Mouse (Mus musculus) thymus, postnatal 10 days (tissue): ENCODE measurements around the gene Capn7.

Source experiments
- DNase-seq, 2 experiments: peaks; one replicate each; pipeline ENCODE4 v3.0.0; 2021; ENCODE audit warnings: low spot score in 2 of 2

Gene Capn7

DNA sequence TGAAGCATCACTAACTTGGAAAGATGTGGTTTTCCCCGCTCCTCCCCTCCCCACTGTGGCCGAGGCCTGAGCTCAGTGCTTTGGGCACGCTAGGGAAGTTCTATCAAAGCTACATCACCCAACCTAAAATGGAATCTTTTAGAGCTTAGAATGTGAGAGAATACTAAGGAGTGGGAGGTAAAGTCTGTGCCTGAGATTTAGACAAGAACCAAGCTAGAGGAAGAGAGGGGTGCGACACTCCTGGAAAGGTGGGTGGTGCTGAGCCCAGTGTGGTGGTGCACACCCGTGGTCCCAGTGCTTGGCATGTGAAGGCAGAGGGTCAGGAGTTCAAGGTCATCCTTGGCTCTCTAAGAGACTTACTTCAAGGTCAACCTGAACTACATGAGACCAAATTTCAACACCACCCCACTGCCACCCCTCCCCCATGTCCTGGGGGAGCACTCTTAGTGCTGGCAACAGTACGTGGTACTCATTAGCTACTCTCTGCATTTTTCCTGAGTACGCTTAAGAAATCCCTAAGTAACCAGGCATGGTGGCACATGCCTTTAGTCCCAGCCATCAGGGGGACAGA is 59.3 kb downstream of the Capn7 start:
- no peak for DNase-seq

DNA sequence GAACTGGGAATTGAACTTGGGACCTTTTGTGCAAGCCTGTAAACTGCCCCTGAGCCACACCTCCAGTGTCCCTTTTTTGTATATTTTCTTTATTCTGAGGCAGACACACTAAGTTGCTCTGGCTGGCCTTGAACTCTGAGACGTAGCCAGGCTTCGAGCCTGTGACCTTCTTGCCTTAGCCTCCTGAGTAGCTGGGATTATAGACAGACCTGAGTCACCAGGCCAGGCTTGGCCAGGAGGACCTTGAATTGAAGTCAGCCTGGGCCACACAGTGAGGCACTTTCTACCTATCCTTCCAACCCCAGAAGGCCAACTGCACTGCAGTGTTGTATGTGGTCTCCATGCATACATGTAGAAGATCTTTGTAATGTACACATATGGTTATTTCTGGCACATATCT is 60.0 kb downstream of the Capn7 start:
- DNase-seq: no peak

DNA sequence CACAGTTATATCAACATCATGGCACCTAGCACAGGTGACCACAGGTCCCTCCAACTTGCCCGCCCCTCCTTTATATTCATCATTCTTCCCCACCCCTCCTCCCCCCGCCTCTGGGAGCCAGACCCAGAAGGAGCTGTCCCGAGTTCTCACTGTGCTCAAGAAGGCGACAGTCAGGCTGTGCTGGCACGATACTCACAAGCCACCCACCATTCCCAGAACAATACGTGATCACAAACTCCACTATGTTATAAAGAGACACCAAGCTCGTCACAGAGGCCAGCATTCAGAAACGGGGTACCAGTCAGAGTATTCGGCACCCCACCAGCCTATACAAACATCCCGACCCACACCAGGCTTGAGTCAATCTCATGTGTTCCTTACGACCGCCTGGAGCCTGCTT is 60.9 kb downstream of the Capn7 start:
- no peak for DNase-seq

DNA sequence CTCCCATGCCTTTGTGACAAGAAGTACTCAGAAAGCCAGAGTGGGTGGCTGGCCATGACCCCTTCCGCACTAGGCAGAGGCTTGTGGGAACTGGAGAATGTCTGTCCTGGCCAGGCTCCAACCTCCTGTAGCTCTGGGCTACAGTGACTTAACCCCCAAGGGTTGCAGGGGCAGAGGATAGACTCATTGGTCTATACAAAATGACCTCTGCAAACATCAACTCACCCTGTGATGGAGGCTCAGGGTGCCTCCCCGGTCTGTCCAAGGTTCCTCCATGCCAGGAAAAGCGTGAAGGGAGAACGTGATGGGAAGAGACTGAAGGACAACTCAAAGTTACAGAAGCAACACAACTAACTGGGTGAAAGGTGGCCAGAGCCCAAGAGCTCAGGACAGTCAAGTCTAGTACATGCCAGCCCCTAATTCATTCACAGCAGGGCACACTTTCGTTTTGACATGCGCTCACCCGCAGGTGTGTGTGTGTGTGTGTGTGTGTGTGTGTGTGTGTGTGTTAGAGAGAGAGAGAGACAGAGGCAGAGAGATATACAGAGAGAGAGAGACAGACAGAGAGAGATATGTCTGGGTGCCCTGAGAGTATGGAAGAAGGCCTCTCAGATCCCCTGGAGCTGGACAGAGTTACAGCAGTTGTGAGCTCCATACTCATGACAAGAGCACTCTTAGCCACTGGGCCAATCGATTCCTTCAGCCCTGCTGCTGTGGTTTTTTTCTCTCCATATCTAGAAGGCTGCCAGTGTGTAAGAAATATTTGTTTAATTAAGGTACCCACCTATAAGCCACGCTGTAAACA is 61.6 kb downstream of the Capn7 start:
- no peak for DNase-seq

DNA sequence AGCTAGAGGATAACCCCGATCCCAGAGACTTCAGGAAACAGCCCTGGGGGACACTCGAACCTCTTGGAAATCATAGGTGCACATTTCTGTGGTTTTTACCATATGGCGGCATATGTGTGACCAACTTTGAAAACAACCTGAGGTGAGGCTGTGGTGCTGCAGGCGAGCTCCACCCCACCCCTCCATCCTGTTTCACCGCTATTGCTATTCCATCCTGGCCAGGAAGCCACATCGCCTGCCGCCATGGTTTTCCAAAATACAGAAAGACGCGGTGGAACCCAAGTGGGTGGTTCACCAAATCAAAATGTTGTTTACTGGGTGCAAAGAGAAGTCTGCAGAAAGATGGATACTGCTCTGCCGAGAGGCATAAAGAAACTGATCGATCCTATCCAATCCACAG is 62.4 kb downstream of the Capn7 start:
- DNase-seq: no peak

DNA sequence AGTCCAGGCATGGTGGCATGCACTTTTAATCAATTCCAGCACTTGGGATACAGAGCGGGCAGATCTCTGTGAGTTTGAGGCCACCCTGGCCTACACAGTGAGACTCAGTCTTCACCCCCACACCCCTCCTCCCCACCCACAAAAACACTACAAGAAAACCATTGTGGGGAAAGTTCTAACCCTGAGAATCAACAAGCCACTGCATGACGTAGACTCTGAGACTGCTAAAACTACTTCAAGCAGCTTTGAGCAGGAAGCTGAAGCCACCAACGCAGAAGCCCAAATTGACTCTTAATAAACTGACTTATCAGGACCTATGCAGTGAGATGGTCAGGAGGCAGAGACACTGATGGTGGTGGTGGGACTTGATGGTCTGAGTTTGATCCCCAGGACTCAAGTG is 62.8 kb downstream of the Capn7 start:
- no peak for DNase-seq

DNA sequence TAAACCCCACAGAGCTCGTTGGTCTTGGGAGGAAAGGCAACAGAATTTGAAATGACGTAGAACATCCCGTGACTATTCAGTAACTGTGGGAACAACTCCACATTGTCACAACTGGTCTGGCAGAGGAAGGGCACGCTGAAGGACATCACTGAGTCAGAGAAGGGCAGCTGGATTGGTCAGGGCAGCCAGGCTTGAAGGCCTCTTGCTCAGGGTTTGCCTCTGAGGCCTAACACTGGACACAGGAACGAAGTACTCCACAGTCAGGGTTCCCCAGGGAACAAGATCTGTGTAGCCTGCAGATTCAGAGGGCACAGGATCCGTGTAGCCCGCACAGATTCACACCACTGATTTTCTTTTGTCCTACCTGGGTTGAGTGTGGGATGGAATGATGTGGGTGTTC is 63.8 kb downstream of the Capn7 start:
- DNase-seq: no peak

DNA sequence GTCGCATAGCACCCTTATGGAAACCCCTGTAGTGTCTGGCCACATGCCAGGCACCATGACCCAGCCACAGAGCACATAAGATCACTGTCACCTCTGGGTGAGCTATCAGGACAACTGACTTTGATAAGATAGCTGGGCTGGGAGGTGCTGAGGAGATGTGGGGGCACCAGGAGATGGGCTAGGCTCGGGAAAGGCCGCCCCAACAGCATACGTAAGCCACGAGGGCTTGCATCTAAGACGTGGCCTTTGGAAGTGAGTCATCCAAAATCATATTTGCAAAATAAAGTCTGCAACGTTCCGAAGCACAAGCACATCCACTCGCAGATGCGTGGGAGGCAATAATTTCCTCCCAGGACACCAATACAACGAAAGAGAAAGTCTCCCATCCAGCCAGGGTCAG is 64.5 kb downstream of the Capn7 start:
- no peak for DNase-seq

DNA sequence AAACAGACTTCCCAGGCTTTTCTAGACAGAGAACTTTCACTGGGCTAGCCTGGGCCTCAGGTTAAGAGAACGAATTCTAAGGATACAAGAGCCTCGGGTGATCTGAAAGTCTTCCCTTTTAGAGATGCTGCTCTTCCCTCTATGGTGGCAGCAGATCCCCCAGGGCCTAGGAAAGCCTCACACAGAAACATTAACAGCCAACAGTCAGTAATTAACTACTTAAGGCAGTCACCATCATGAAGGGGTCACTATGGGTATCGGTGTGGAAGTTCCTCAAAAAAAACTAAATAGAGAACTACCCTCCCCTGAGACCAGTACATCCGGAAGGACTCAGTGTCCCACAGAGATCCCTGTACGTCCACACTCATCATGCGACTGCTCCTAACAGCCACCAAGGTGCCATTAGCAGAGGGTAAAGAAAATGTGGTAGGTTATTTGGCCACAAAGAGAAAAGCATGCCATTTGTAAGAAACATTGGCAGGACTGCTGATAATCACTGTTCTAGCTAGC is 65.5 kb downstream of the Capn7 start:
- DNase-seq: no peak

DNA sequence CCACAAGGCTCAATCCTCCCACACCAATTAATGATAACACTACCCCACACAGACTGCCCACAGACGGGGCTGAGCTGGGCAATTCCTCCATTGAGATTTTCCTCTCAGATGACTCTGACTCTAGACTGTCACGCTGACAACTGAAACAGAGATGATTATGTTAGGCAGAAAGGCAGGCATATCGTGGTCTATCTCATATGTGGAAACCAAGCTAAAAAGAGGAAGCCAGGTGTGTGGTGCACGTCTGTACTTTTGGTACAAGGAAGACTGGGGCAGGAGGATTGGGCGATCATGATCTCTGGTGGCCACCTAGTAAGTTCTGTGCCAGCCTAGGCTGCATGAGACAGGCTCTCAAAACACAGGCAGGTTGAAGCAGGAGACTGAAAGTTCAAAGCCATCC is 66.3 kb downstream of the Capn7 start:
- no peak for DNase-seq

DNA sequence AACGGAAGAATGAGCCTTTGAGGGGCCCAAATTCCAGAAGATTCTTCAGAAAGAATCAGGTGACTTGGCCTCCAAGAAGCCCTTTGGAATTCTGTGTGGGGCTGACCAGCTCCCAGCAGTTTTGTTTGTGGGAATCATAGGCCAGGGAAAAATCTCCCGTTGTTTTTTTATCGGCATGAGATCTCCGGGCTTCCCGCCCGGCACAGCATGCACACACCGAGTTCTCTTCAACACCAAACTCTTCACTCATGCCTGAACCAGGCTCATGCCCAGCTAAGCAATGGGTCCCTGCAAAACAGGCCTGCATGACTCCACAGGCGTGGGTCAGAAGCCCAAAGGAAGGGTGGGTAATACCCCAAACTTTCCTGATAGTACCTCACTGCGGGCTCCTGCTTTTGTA is 67.1 kb downstream of the Capn7 start:
- DNase-seq: no peak

DNA sequence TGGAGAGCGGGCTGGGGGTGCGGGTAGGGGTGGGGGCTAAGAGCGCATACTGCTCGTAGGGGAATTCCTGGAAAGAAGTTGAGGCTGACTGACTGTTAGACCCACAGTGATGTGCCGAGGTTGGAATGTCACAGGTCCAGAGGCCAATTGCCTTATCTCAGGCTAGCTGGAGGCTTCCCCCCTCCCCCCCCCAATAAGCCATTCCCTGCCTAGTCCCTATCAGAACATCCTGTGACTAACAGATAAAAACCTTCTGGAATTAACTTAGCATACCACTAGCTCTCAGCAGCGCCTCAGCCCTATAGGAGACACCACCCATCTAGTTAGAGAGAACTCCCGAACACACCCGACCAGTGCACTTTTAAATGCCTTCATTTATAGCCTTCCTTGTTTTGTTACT is 67.6 kb downstream of the Capn7 start:
- DNase-seq: no peak

DNA sequence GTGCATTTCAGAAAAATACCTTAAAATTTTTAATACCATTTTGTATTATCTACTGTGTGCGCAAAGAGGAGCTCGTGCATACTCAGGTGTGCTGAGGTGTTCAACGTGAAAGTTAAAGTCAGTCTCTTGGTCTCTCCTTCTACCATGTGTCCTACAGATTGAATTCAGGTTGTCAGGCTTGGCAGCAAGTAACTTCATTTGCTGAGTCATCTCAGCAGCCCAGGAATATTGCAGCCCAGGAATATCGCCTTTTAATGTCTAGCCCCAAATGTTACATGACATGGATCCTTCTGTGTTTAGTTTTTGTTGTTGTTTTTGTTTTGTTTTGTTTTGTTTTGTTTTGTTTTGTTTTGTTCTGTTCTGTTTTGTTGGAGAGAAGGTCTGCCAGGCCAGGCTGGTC is 68.2 kb downstream of the Capn7 start:
- no peak for DNase-seq

DNA sequence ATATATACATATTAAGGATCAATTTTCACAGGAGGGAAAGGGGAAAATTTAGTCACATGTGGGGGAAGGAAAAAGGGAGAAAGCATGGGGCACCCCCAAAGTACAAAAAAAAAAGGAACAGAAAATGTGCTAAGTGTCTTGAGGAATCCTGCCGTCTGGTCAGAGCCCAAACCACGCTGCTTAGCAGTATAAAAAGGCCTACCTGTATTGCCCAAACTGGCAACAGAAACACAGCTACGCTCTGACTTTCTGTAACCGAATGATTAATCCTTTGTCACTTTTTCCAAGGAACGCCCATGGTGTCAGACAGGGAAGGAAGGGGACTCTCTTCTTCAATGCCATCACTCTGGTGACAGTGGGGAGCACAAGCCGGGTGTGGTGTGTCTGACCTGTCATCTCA is 69.2 kb downstream of the Capn7 start:
- no peak for DNase-seq

DNA sequence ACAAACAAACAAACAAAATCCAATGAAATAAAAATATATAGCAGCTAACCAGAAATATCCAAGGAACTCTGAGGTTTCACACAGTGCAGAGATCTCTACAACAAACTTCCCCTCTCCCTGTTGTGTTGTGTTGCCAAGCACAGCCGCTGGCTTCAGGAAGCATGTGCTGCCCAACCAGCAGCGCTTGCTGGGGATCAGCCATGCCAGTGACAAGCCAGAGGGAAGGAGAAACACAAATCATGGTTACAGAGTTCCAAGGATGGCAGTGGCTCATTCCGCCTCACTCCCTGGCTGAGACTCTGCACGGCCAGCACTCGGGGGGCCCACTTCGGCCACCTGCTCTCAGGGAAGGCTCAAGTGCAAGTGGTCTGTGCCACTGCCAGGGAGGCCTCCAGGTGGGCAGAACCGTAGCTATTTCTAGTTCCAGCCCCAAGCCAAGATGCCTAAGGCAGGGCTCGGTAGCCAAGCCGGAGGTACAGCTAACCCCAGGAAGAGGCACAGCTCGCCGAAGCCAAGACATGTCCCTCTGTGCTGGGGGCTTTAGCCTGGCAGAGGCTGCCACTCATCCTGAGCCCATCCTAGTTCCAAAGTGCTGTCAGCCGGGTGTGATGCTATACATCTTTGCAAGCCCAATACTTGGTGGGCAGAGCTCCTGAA is 69.8 kb downstream of the Capn7 start:
- no peak for DNase-seq

DNA sequence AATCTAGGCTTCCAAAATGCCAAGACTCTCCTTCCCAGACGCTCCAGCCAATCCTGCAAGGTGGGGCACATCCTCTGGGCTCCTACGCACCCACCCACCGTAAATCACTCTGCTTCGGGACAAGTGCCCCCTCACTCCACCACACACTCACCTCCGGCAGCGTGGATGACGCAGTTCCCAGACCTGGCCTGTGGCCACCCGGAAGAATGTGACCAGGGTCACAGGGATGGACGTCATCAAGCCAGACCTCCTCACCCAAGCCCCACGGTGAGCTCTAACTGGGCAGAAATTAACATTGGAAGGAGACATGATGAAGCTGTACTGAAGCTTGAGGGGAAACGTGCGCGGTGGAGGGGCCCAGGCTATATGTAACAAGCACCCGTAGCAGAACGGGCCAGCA is 70.8 kb downstream of the Capn7 start:
- DNase-seq: no peak

DNA sequence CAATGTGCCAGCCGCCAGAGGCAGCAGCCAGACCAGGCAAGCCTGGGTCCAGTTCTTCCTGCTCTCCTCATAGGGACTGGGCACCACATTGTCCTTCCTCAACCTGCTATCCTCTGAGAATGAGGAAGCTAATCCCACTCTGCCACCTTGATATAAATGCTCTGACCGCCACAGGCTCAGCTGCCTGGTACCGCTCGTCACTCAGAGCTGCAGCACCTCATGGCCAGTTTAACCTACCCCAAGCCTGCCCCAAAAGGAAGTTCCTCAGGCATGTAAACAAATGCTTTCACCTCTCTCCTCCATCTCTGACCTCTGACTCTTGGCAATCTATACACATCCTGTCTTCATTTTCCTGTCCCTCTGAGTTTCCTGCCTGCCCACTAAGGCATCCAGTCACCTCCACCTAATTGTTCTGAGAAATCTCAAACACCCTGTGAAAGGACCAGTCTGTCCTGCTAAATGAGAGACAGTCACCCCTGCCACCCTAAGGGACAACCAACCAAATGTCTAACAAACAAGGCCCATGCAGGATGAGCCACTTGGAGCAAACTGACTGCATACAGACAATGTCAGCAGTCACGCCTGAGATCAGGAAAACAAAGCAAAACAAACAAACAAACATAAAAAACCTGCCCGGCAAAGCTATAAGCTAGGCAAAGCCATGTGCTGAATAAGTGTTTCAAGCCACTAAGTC is 71.6 kb downstream of the Capn7 start:
- DNase-seq: no peak

DNA sequence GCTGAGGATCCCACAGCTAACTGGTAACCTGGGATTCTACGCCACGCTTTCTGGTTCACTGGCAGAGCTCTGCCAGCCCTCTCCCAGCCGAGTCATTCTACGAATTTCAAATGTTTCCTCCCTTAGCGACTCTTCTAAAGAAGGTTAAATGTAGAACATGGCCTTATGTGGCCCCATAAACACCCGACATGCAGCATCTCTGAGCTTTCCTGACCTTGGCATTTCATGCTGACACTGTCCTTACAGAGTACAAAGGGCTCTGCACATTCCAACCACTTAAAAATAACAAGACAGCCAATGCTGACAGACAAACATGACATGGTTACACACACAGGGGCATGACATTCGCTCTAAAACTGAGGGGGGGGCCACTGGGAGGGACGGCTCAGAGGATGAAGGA is 72.2 kb downstream of the Capn7 start:
- no peak for DNase-seq

DNA sequence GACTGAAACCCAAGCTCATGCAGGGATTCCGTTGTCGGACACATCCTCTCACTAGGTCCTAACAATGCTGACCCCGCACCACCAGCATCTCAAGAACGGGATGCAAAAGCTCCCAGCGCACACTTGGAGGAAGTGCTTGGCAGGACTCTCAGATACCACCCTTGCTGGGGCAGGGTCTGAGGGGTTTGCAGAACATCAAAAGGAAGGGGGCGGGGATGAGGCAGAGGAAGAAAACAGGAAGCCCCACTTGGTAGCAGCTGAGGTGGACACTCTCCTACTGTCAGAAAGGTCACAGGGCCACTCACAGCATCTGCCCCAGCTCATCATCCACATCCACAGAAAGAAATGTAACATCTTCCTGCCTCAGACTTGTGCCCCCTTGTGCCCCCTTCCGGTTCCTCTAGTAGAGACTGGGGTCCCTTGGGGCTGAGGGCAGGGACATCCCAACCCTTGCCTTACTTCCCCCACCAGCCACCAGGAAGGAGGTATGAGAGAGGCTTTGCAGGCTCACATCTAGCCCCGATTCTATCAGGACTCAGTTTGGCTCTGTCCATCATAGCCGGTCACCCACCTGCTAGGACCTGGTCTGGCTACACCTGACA is 73.8 kb downstream of the Capn7 start:
- DNase-seq: no peak

DNA sequence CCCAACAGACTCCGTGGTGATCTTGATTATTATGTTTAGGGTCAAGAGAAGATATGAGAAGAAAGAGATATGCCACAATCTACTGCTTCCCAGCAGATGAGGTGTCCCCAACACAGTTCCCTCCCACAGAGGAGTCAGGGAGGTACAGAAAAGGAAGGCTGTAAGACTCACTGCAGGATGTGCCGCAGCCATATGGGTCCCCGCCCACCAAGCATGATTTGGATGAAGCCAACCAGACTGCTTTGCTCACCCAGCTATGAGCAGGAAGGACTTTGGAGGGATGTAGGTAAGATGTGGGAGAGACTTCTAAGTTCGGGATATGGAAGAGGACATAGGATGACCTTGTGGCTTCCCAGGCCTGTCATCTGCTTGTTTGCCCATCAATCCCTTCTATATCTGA is 74.3 kb downstream of the Capn7 start:
- DNase-seq: no peak

DNA sequence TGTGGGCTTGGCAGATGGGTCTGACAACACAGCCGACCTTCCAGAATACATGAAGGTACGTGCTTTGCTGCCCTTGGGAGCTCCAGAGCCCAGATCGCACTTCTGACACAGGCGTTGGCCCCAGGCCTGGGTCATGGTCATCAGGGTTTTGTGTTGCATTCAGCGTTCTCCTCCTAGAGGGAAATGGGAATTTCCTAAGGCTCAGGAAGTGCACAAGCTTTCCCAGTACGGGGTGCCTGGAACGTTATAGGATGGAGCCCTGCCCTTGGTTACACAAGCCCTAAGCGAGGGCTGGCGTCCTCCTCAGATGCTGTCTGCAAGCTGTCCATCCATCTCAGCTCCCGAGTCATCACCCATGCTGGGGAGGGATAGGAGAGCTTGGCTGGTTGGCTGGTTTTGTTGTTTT is 76.2 kb downstream of the Capn7 start:
- no peak for DNase-seq

DNA sequence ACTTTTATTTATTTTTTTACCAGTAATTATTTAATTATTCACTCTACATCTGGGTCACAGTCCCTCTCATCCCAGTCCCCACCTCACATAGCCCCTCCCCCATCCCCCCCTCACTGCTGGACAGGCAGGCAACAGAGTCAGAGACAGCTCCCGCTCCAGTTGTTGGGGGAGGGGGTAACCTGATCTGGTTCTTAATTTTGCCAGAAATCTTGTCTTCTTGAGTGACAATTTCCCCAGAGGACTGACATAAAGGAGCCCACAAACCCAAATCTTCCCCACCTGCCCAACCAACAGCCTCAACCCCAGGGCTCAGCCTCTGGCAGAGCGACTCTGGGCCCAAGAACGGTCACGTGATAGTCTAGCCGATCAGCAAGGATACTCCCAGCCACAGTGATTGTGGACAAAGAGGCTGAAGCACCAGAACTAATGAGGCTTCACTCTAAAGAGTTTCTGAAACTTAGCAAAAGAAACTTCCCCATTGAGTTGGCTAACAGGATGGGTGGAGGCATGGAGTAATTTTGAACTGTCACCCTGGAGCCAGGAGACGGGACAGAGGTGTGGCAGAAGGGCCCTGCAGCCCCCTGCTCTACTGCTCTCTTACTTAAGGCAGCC is 77.1 kb downstream of the Capn7 start:
- no peak for DNase-seq
